Mouse (Mus musculus) MEL (cell line): ENCODE results near the gene Cep41. TPM values are rescaled to one million over a fixed set of nuclear protein-coding genes. Genes with fewer than 3 reads are reported as not detected.

Experiments
- DNase-seq: peaks from one replicate; pipeline ENCODE4 v3.0.0; 2011; ENCODE audit warnings: low read depth, low spot score
- H3K27ac ChIP-seq: 2 replicates; pipeline ENCODE4 v1.5.1; 2012; ENCODE audit warnings: low read depth, mild to moderate bottlenecking, control low read depth, low read length, moderate library complexity; ENCODE audit not compliant: control insufficient read depth
- H3K27me3 ChIP-seq, 2 experiments: fragments of 150-350 bp in 1 of 2; sonication (generic) in 1 of 2; 2 replicates each; pipeline ENCODE4 v1.6.1; 2012; ENCODE audit warnings: low read length in 2 of 2, mild to moderate bottlenecking in 2 of 2, improper control_type of control experiment in 1 of 2, moderate library complexity in 1 of 2; ENCODE audit not compliant: insufficient read depth in 2 of 2, control insufficient read depth in 1 of 2
- H3K36me3 ChIP-seq, 2 experiments: 2 replicates each; pipeline ENCODE4 v1.6.1; 2012 to 2014; ENCODE audit warnings: low read length in 2 of 2, improper control_type of control experiment in 1 of 2, inconsistent platforms in 1 of 2, mild to moderate bottlenecking in 1 of 2; ENCODE audit not compliant: insufficient read depth in 2 of 2, control insufficient read depth in 1 of 2
- H3K4me1 ChIP-seq, 2 experiments: fragments of 150-350 bp in 1 of 2; sonication (generic) in 1 of 2; 2 replicates each; pipeline ENCODE4 v1.6.1; 2012; ENCODE audit warnings: low read length in 2 of 2, improper control_type of control experiment in 1 of 2, mild to moderate bottlenecking in 1 of 2; ENCODE audit not compliant: insufficient read depth in 2 of 2, control insufficient read depth in 1 of 2
- H3K4me3 ChIP-seq, 2 experiments: fragments of 150-350 bp in 1 of 2; sonication (generic) in 1 of 2; 2 replicates each; pipeline ENCODE4 v1.5.1; 2012; ENCODE audit warnings: low read depth in 2 of 2, low read length in 2 of 2, mild to moderate bottlenecking in 2 of 2, moderate library complexity in 2 of 2, control low read depth in 1 of 2, improper control_type of control experiment in 1 of 2; ENCODE audit not compliant: control insufficient read depth in 1 of 2, insufficient read depth in 1 of 2
- H3K79me2 ChIP-seq: 2 replicates; pipeline ENCODE4 v1.6.1; 2012; ENCODE audit warnings: mild to moderate bottlenecking, low read length, moderate library complexity; ENCODE audit not compliant: control insufficient read depth, poor library complexity, insufficient read depth
- H3K9ac ChIP-seq: 2 replicates; pipeline ENCODE4 v1.6.1; 2012; ENCODE audit warnings: low read depth, mild to moderate bottlenecking, control low read depth, low read length, moderate library complexity; ENCODE audit not compliant: control insufficient read depth, poor library complexity, severe bottlenecking
- H3K9me3 ChIP-seq: fragments of 150-350 bp; sonication (generic); replicated peaks from 2 replicates; pipeline ENCODE4 v1.6.1; 2012; ENCODE audit warnings: mild to moderate bottlenecking, low read length, improper control_type of control experiment, moderate library complexity; ENCODE audit not compliant: insufficient read depth
- CHD1 ChIP-seq: IDR thresholded peaks from 2 replicates; pipeline ENCODE4 v1.6.1; 2012; ENCODE audit warnings: low read depth, mild to moderate bottlenecking, inconsistent platforms, low read length, improper control_type of control experiment
- CTCF ChIP-seq, 3 experiments: IDR thresholded peaks in 2 of 3; conservative IDR thresholded peaks in 1 of 3; 2 replicates each; pipeline ENCODE4 v1.5.1; 2011 to 2012; ENCODE audit warnings: low read length in 3 of 3, low read depth in 2 of 3, mild to moderate bottlenecking in 2 of 3, improper control_type of control experiment in 1 of 3, inconsistent platforms in 1 of 3, mixed read lengths in 1 of 3, moderate library complexity in 1 of 3; ENCODE audit not compliant: control insufficient read depth in 1 of 3, insufficient read depth in 1 of 3, poor library complexity in 1 of 3, severe bottlenecking in 1 of 3
- ETS1 ChIP-seq: IDR thresholded peaks from 2 replicates; pipeline ENCODE4 v1.6.1; 2012; ENCODE audit warnings: low read depth, mild to moderate bottlenecking, inconsistent platforms, low read length, improper control_type of control experiment, moderate library complexity
- MAFK ChIP-seq: IDR thresholded peaks from 2 replicates; pipeline ENCODE4 v1.6.1; 2011; ENCODE audit warnings: low read depth, mild to moderate bottlenecking, low read length, improper control_type of control experiment, borderline replicate concordance
- MAX ChIP-seq: IDR thresholded peaks from 2 replicates; pipeline ENCODE4 v1.6.1; 2011; ENCODE audit warnings: low read length, improper control_type of control experiment
- MEF2A ChIP-seq: IDR thresholded peaks from 2 replicates; pipeline ENCODE4 v1.6.1; 2014; ENCODE audit warnings: low read depth, mild to moderate bottlenecking, inconsistent platforms, low read length, improper control_type of control experiment; ENCODE audit not compliant: poor library complexity, insufficient replicate concordance, severe bottlenecking; ENCODE audit errors: extremely low read depth
- MYC ChIP-seq: IDR thresholded peaks from 2 replicates; pipeline ENCODE4 v1.6.1; 2011; ENCODE audit warnings: low read depth, mild to moderate bottlenecking, low read length, improper control_type of control experiment, moderate library complexity
- RAD21 ChIP-seq: IDR thresholded peaks from 2 replicates; pipeline ENCODE4 v1.6.1; 2011; ENCODE audit warnings: mild to moderate bottlenecking, low read depth, low read length, improper control_type of control experiment
- SIN3A ChIP-seq: IDR thresholded peaks from 2 replicates; pipeline ENCODE4 v1.6.1; 2012; ENCODE audit warnings: low read length, improper control_type of control experiment, inconsistent platforms
- SMC3 ChIP-seq: IDR thresholded peaks from 2 replicates; pipeline ENCODE4 v1.6.1; 2011; ENCODE audit warnings: low read depth, low read length, improper control_type of control experiment
- TAL1 ChIP-seq: IDR thresholded peaks from 2 replicates; pipeline ENCODE4 v1.6.1; 2012; ENCODE audit warnings: mild to moderate bottlenecking, inconsistent platforms, low read length, moderate library complexity, mixed read lengths
- TBP ChIP-seq: IDR thresholded peaks from 2 replicates; pipeline ENCODE4 v1.8.0; 2011; ENCODE audit warnings: low read depth, low read length, improper control_type of control experiment
- UBTF ChIP-seq: IDR thresholded peaks from 2 replicates; pipeline ENCODE4 v1.6.1; 2012; ENCODE audit warnings: low read depth, mild to moderate bottlenecking, inconsistent platforms, low read length, improper control_type of control experiment, moderate library complexity, borderline replicate concordance; ENCODE audit not compliant: insufficient read depth
- USF1 ChIP-seq: IDR thresholded peaks from 2 replicates; pipeline ENCODE4 v1.6.1; 2014; ENCODE audit warnings: low read depth, mild to moderate bottlenecking, inconsistent platforms, low read length, improper control_type of control experiment, moderate library complexity
- ZKSCAN1 ChIP-seq: IDR thresholded peaks from 2 replicates; pipeline ENCODE4 v1.6.1; 2012; ENCODE audit warnings: low read depth, mild to moderate bottlenecking, inconsistent platforms, low read length, improper control_type of control experiment, moderate library complexity
- ZNF384 ChIP-seq: IDR thresholded peaks from 2 replicates; pipeline ENCODE4 v1.6.1; 2012; ENCODE audit warnings: low read depth, mild to moderate bottlenecking, inconsistent platforms, low read length, improper control_type of control experiment
- polyA plus RNA-seq, 2 experiments: library from polyadenylated mRNA; stranded (reverse) in 1 of 2; unstranded in 1 of 2; fragments of >175 nt in 1 of 2; fragments of >200 nt in 1 of 2; gene quantifications; 2 replicates each; pipeline versions ENCODE4 v1.2.1 to v1.2.4; 2012; ENCODE audit warnings: low replicate concordance in 2 of 2, low read depth in 1 of 2; ENCODE audit not compliant: insufficient read length in 2 of 2, insufficient read depth in 1 of 2, missing spikeins in 1 of 2
- total RNA-seq: library from RNA; depleted of rRNA; stranded (reverse); fragments of 300-350 nt; gene quantifications from 2 replicates; pipeline ENCODE4 v1.2.3, GENCODE M21; 2012

Cep41 gene
- total and polyA plus RNA-seq, 3 experiments: 9.8 to 12.0 TPM; not detected in 1

DNA sequence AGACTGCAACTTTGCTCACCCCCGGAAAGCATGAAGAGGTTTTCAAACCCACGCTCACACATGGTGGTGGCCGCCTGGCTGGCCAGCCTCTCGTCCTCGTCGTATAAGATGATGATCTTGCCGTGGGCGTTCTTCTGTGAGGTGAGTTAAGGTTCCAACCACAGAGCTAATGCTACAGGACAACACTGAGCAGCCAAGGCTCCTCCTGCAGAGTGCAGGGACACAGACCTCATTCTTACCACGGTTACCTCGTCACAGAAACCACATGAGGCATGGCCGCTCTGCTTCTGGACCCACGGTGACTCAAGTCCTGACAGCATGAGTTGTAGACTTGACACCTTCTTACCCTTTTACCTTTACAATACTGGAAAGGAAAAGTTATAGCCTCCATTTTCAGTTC lies 36.3 kb downstream of the Cep41 start:
- H3K9me3 ChIP-seq: no peaks in the 10 kb centered on the region
- no peak overlapping the region for H3K4me3 ChIP-seq
- no peak overlapping the region for H3K9ac ChIP-seq
- no peaks in the 10 kb centered on the region; a peak in 1 of 4 replicates for H3K36me3 ChIP-seq
- no peaks in the 10 kb centered on the region for H3K4me1 ChIP-seq
- no peak for TF ChIP-seq MAFK
- no peak for TF ChIP-seq ZKSCAN1
- TF ChIP-seq CHD1: no peak
- TF ChIP-seq, all 39 proteins: peak for 0
- no peak for DNase-seq
- Histone ChIP-seq H3K27ac (no peak overlapping the region), H3K79me2 (no peaks in the 10 kb centered on the region), H3K27me3 (no peaks in the 10 kb centered on the region)

- H3K9ac ChIP-seq: no peak overlapping the region
- H3K27me3 ChIP-seq: no peaks in the 10 kb centered on the region
- H3K79me2 ChIP-seq: no peaks in the 10 kb centered on the region
- H3K9me3 ChIP-seq: no peaks in the 10 kb centered on the region
- H3K4me1 ChIP-seq: no peaks in the 10 kb centered on the region
- no peak for DNase-seq
- TF ChIP-seq SIN3A: no peak
- TF ChIP-seq ETS1: no peak
- TF ChIP-seq, all 39 proteins: peak for 0
- Histone ChIP-seq H3K36me3 (no peaks in the 10 kb centered on the region; a peak in 1 of 4 replicates), H3K4me3 (no peak overlapping the region), H3K27ac (no peak overlapping the region)
Observed at GRCm38 (mm10) chr6:30654932-30655331, 38.6 kb downstream of the Cep41 start.

GRCm38 (mm10) chr6:30654402-30654859 lies 39.1 kb downstream of the Cep41 start:
- no peak for DNase-seq
- Histone ChIP-seq H3K36me3 (no peaks in the 10 kb centered on the region; a peak in 1 of 4 replicates), H3K9me3 (no peaks in the 10 kb centered on the region), H3K27ac (no peak overlapping the region), H3K79me2 (no peaks in the 10 kb centered on the region), H3K27me3 (no peaks in the 10 kb centered on the region), H3K9ac (no peak overlapping the region), H3K4me3 (no peak overlapping the region), H3K4me1 (no peaks in the 10 kb centered on the region)
- no peak for TF ChIP-seq TAL1

DNA sequence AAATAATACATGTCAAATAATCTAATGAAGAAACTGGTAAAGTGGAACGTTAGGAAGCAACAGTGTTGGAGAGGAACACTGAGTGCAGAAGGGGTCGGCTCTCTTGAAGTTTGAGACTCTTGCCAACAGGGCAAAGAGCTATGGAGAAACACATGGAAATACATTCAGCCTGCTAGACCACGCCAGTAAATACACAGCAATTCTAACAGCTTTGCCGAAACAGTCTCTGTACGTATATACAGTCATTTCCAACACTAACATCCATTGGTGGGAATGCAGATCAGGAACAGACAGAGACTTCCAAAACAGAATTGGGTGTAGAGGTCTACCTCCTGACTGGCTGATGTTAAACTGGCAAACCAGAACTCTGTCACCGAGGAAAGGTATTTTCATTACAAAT lies 40.0 kb downstream of the Cep41 start:
- no peak for DNase-seq
- no peak overlapping the region for H3K27ac ChIP-seq
- no peaks in the 10 kb centered on the region for H3K4me1 ChIP-seq
- H3K36me3 ChIP-seq: no peaks in the 10 kb centered on the region; a peak in 1 of 4 replicates
- H3K4me3 ChIP-seq: no peak overlapping the region
- H3K79me2 ChIP-seq: no peaks in the 10 kb centered on the region
- H3K9me3 ChIP-seq: no peaks in the 10 kb centered on the region
- TF ChIP-seq MAX (no peak), MYC (no peak), UBTF (no peak), CHD1 (no peak), MEF2A (no peak), CTCF (IDR thresholded peaks at IDR 0.05 in 2 of 3, conservative IDR thresholded peaks at IDR 0.05 in 1 of 3; ENCODE audit: control insufficient read depth in 1 of 3, insufficient read depth in 1 of 3, low read depth in 2 of 3, low read length in 3 of 3, poor library complexity in 1 of 3, severe bottlenecking in 1 of 3) (no peak), RAD21 (no peak), TBP (no peak), SMC3 (no peak), USF1 (no peak), ZNF384 (no peak)
- H3K27me3 ChIP-seq: no peaks in the 10 kb centered on the region
- H3K9ac ChIP-seq: no peak overlapping the region
